Mouse (Mus musculus): Measurements from ENCODE around the gene Ap2a2. TPM values are rescaled to one million over a fixed set of nuclear protein-coding genes. Genes with fewer than 3 reads are reported as not detected.

The Ap2a2 gene
- polyA plus RNA-seq, 1 experiment from 2014 or later = 33.8 TPM

GRCm38 (mm10) chr7:141558329-141558776 is 3.6 kb upstream of the Ap2a2 start:
- no peaks in the 10 kb centered on the region for H3K27me3 ChIP-seq (ENCODE audit: insufficient read depth, low read length)
- H3K4me3 ChIP-seq (ENCODE audit: low read depth, low read length) = no peak overlapping the region
- peak; percentile 44 for DNase-seq
- H3K36me3 ChIP-seq (replicated peaks; ENCODE audit: insufficient read depth, low read length) = no peaks in the 10 kb centered on the region
- no peak overlapping the region for H3K9ac ChIP-seq (replicated peaks)
- ATAC-seq = peak; percentile 25
- peaks cover 52% of the 10 kb centered on the region for H3K4me1 ChIP-seq (ENCODE audit: insufficient read depth)
- H3K27ac ChIP-seq (ENCODE audit: low read depth) = peak overlapping the region; percentile 88
- TF ChIP-seq EP300 (IDR thresholded peaks at IDR 0.05; ENCODE audit: low read depth) (peak; percentile 94), CTCF (IDR thresholded peaks at IDR 0.05; ENCODE audit: low read depth) (no peak)
- WGBS (ENCODE audit: insufficient replicate concordance) = 19% methylated on average over 4 of the region's 4 CpGs
- no peaks in the 10 kb centered on the region for H3K9me3 ChIP-seq (ENCODE audit: low read length)
- H3K4me2 ChIP-seq (ENCODE audit: low read depth, low read length) = peak overlapping the region; percentile 53

GRCm38 (mm10) chr7:141558946-141559345 is 3.0 kb upstream of the Ap2a2 start:
- Histone ChIP-seq H3K27me3 (ENCODE audit: insufficient read depth, low read length) (no peaks in the 10 kb centered on the region), H3K27ac (ENCODE audit: low read depth) (peak overlapping the region; percentile 88), H3K4me2 (ENCODE audit: low read depth, low read length) (peak overlapping the region; percentile 53), H3K9ac (replicated peaks) (peak overlapping the region; percentile 1; the same call in 1 of the 2 replicates), H3K36me3 (replicated peaks; ENCODE audit: insufficient read depth, low read length) (no peaks in the 10 kb centered on the region), H3K4me1 (ENCODE audit: insufficient read depth) (peaks cover 58% of the 10 kb centered on the region), H3K9me3 (ENCODE audit: low read length) (no peaks in the 10 kb centered on the region), H3K4me3 (ENCODE audit: low read depth, low read length) (no peak overlapping the region)
- TF ChIP-seq CTCF (IDR thresholded peaks at IDR 0.05; ENCODE audit: low read depth) = no peak
- TF ChIP-seq EP300 (IDR thresholded peaks at IDR 0.05; ENCODE audit: low read depth) = peak; percentile 89
- peak; percentile 60 for DNase-seq
- peak; percentile 38 for ATAC-seq

GRCm38 (mm10) chr7:141559726-141560325 is 2.1 kb upstream of the Ap2a2 start:
- no peak overlapping the region for H3K4me3 ChIP-seq (ENCODE audit: low read depth, low read length)
- H3K9ac ChIP-seq (replicated peaks) = peak overlapping the region; percentile 1
- ATAC-seq (no peak), DNase-seq (no peak)
- H3K9me3 ChIP-seq (ENCODE audit: low read length) = no peaks in the 10 kb centered on the region
- 0 out of 2 replicates have a peak overlapping the region, but pooled peaks have one; percentile 15 for H3K4me2 ChIP-seq (ENCODE audit: low read depth, low read length)
- H3K27me3 ChIP-seq (ENCODE audit: insufficient read depth, low read length) = no peaks in the 10 kb centered on the region
- no peaks in the 10 kb centered on the region for H3K36me3 ChIP-seq (replicated peaks; ENCODE audit: insufficient read depth, low read length)
- WGBS (ENCODE audit: insufficient replicate concordance) = 34% methylated on average over 2 of the region's 2 CpGs
- peaks cover 67% of the 10 kb centered on the region for H3K4me1 ChIP-seq (ENCODE audit: insufficient read depth)
- no peak for TF ChIP-seq CTCF (IDR thresholded peaks at IDR 0.05; ENCODE audit: low read depth)
- TF ChIP-seq EP300 (IDR thresholded peaks at IDR 0.05; ENCODE audit: low read depth) = no peak
- peak overlapping the region; percentile 88 for H3K27ac ChIP-seq (ENCODE audit: low read depth)

- Histone ChIP-seq H3K4me3 (ENCODE audit: low read depth, low read length) (no peak overlapping the region), H3K36me3 (replicated peaks; ENCODE audit: insufficient read depth, low read length) (peaks cover 3% of the 10 kb centered on the region; the same call in 1 of the 2 replicates), H3K9me3 (ENCODE audit: low read length) (no peaks in the 10 kb centered on the region), H3K9ac (replicated peaks) (no peak overlapping the region), H3K4me1 (ENCODE audit: insufficient read depth) (peaks cover 72% of the 10 kb centered on the region), H3K4me2 (ENCODE audit: low read depth, low read length) (no peak overlapping the region), H3K27me3 (ENCODE audit: insufficient read depth, low read length) (no peaks in the 10 kb centered on the region), H3K27ac (ENCODE audit: low read depth) (peak overlapping the region; percentile 88)
- 45% methylated on average over 4 of the region's 4 CpGs for WGBS (ENCODE audit: insufficient replicate concordance)
- TF ChIP-seq EP300 (IDR thresholded peaks at IDR 0.05; ENCODE audit: low read depth) = no peak
- no peak for TF ChIP-seq CTCF (IDR thresholded peaks at IDR 0.05; ENCODE audit: low read depth)
- no peak for DNase-seq
- ATAC-seq = no peak
These were observed 1.5 kb upstream of the Ap2a2 start for GRCm38 (mm10) chr7:141560471-141560870.

- DNase-seq (peak; percentile 55), ATAC-seq (no peak)
- H3K36me3 ChIP-seq (replicated peaks; ENCODE audit: insufficient read depth, low read length) = peaks cover 6% of the 10 kb centered on the region; the same call in 1 of the 2 replicates
- WGBS (ENCODE audit: insufficient replicate concordance) = under 1% methylated on average over 33 of the region's 33 CpGs
- peaks cover 74% of the 10 kb centered on the region for H3K4me1 ChIP-seq (ENCODE audit: insufficient read depth)
- peak overlapping the region; percentile 99 for H3K4me3 ChIP-seq (ENCODE audit: low read depth, low read length)
- H3K9me3 ChIP-seq (ENCODE audit: low read length) = no peaks in the 10 kb centered on the region
- peak overlapping the region; percentile 93 for H3K4me2 ChIP-seq (ENCODE audit: low read depth, low read length)
- H3K9ac ChIP-seq (replicated peaks) = peak overlapping the region; percentile 98
- peak overlapping the region; percentile 88 for H3K27ac ChIP-seq (ENCODE audit: low read depth)
- TF ChIP-seq EP300 (IDR thresholded peaks at IDR 0.05; ENCODE audit: low read depth) = no peak
- TF ChIP-seq CTCF (IDR thresholded peaks at IDR 0.05; ENCODE audit: low read depth) = no peak
- no peaks in the 10 kb centered on the region for H3K27me3 ChIP-seq (ENCODE audit: insufficient read depth, low read length)
These were observed 463 bp downstream of the Ap2a2 start for GRCm38 (mm10) chr7:141562421-141562851.

- ATAC-seq (no peak), DNase-seq (peak; percentile 47)
- peak overlapping the region; percentile 99 for H3K4me3 ChIP-seq (ENCODE audit: low read depth, low read length)
- no peaks in the 10 kb centered on the region for H3K9me3 ChIP-seq (ENCODE audit: low read length)
- H3K27ac ChIP-seq (ENCODE audit: low read depth) = peak overlapping the region; percentile 88
- WGBS (ENCODE audit: insufficient replicate concordance) = 6% methylated on average over 17 of the region's 21 CpGs
- H3K4me1 ChIP-seq (ENCODE audit: insufficient read depth) = peaks cover 70% of the 10 kb centered on the region
- no peaks in the 10 kb centered on the region for H3K27me3 ChIP-seq (ENCODE audit: insufficient read depth, low read length)
- peak overlapping the region; percentile 98 for H3K9ac ChIP-seq (replicated peaks)
- peaks cover 6% of the 10 kb centered on the region; the same call in 1 of the 2 replicates for H3K36me3 ChIP-seq (replicated peaks; ENCODE audit: insufficient read depth, low read length)
- peak overlapping the region; percentile 93 for H3K4me2 ChIP-seq (ENCODE audit: low read depth, low read length)
- TF ChIP-seq EP300 (IDR thresholded peaks at IDR 0.05; ENCODE audit: low read depth) = no peak
- TF ChIP-seq CTCF (IDR thresholded peaks at IDR 0.05; ENCODE audit: low read depth) = no peak
These were observed 967 bp downstream of the Ap2a2 start for GRCm38 (mm10) chr7:141562852-141563427.

Measured in liver, postnatal 0 days (tissue).